Mouse (Mus musculus) limb, embryonic 14.5 days (tissue): Measurements from ENCODE around the gene Cdc40. TPM values are rescaled to one million over a fixed set of nuclear protein-coding genes. Genes with fewer than 3 reads are reported as not detected.

Experiments used
- ATAC-seq: fragments of 200-750 bp; cut with Nextera tagmentation; 2 replicates; pipeline ENCODE4 v1.8.0; 2017; ENCODE audit warnings: low read depth, moderate number of reproducible peaks, moderate TSS enrichment; ENCODE audit not compliant: low FRiP score
- DNase-seq: peaks from one replicate; pipeline ENCODE4 v3.0.0-alpha.2; 2015; ENCODE audit warnings: low spot score
- H3K27ac ChIP-seq: fragments of 300-500 bp; sonication (generic); replicated peaks from 2 replicates; pipeline ENCODE4 v1.5.1; 2014; ENCODE audit warnings: low read depth, mild to moderate bottlenecking, low read length, moderate library complexity, mixed read lengths
- H3K27me3 ChIP-seq: fragments of 300-500 bp; sonication (generic); 2 replicates; pipeline ENCODE4 v1.6.1; 2014; ENCODE audit warnings: low read length, mixed read lengths; ENCODE audit not compliant: control insufficient read depth, insufficient read depth
- H3K36me3 ChIP-seq: fragments of 300-500 bp; sonication (generic); 2 replicates; pipeline ENCODE4 v1.6.1; 2014; ENCODE audit warnings: mild to moderate bottlenecking, low read length, moderate library complexity, mixed read lengths; ENCODE audit not compliant: control insufficient read depth, insufficient read depth
- H3K4me1 ChIP-seq: fragments of 300-500 bp; sonication (generic); 2 replicates; pipeline ENCODE4 v1.6.1; 2014; ENCODE audit warnings: antibody characterized with exemption, low read length, mixed read lengths; ENCODE audit not compliant: control insufficient read depth, insufficient read depth
- H3K4me2 ChIP-seq: fragments of 300-500 bp; sonication (generic); replicated peaks from 2 replicates; pipeline ENCODE4 v1.6.1; 2014; ENCODE audit warnings: low read depth, mild to moderate bottlenecking, low read length, moderate library complexity; ENCODE audit not compliant: severe bottlenecking
- H3K4me3 ChIP-seq: fragments of 300-500 bp; sonication (generic); replicated peaks from 2 replicates; pipeline ENCODE4 v1.5.1; 2014; ENCODE audit warnings: low read length
- H3K9ac ChIP-seq: fragments of 300-500 bp; sonication (generic); 2 replicates; pipeline ENCODE4 v1.6.1; 2014; ENCODE audit warnings: mild to moderate bottlenecking, low read depth, low read length, moderate library complexity; ENCODE audit not compliant: severe bottlenecking
- H3K9me3 ChIP-seq: fragments of 300-500 bp; sonication (generic); 2 replicates; pipeline ENCODE4 v1.6.1; 2016; ENCODE audit warnings: low read length; ENCODE audit not compliant: control insufficient read depth
- POLR2A ChIP-seq: fragments of 200-500 bp; IDR thresholded peaks from 2 replicates; pipeline ENCODE4 v1.8.0; 2012; ENCODE audit warnings: inconsistent platforms, mild to moderate bottlenecking, moderate library complexity, borderline replicate concordance; ENCODE audit not compliant: insufficient read depth, insufficient read length; ENCODE audit errors: extremely low read depth
- WGBS: fragments of 180-500 bp; shearing (Covaris S2); extraction: QIAGEN DNeasy Blood & Tissue Kit; methylation state at CpG from one replicate; pipeline ENCODE4 v1.1.7; 2014; 5-methylcytosine and 5-hydroxymethylcytosine counted together
- polyA plus RNA-seq, 2 experiments: library from polyadenylated mRNA; depleted of rRNA in 1 of 2; stranded (reverse) in 1 of 2; unstranded in 1 of 2; fragments of >200 nt; fragmentation: Nextera tagmentation in 1 of 2; extraction: Ambion mirVana in 1 of 2; gene quantifications; 2 replicates each; pipeline versions ENCODE4 v1.2.1 to v1.2.3; 2012 to 2014

Gene Cdc40
- polyA plus RNA-seq, 2 experiments = 24.0 to 26.7 TPM

DNA sequence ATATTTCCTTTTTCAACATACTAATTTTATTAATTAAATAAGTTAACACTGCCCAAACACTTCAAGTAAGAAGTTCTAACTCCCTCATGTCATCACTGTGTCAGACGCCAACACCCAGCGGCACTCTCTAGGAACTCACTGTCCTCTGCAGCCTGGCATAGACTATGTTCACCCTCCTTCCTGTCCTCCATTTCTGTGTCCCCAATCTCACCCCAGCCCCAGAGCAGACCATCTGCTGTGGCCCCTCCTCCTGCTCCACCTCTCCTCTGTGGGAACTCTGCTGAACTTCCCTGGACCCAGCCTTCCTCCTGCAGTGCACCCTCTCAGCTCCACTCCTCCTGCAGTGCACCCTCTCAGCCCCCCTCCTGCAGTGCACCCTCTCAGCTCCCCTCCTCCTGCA is 15.0 kb downstream of the Cdc40 start:
- 93% methylated on average over 2 of the region's 2 CpGs for WGBS
- H3K27ac ChIP-seq = no peak overlapping the region
- no peak for TF ChIP-seq POLR2A
- H3K27me3 ChIP-seq = no peaks in the 10 kb centered on the region
- H3K9me3 ChIP-seq = no peaks in the 10 kb centered on the region
- H3K4me3 ChIP-seq = no peak overlapping the region
- H3K9ac ChIP-seq = no peak overlapping the region
- H3K4me1 ChIP-seq = no peaks in the 10 kb centered on the region
- ATAC-seq = no peak
- peaks cover 11% of the 10 kb centered on the region for H3K36me3 ChIP-seq
- H3K4me2 ChIP-seq = no peak overlapping the region
- no peak for DNase-seq

GRCm38 (mm10) chr10:40857599-40857998 is 25.5 kb downstream of the Cdc40 start:
- 80% methylated on average over 8 of the region's 8 CpGs for WGBS

GRCm38 (mm10) chr10:40856703-40857102 is 26.4 kb downstream of the Cdc40 start:
- Histone ChIP-seq H3K27ac (no peak overlapping the region), H3K36me3 (peaks cover 2% of the 10 kb centered on the region; the same call in 1 of the 2 replicates), H3K9ac (no peak overlapping the region), H3K4me1 (no peaks in the 10 kb centered on the region), H3K9me3 (no peaks in the 10 kb centered on the region), H3K4me2 (no peak overlapping the region), H3K4me3 (no peak overlapping the region), H3K27me3 (no peaks in the 10 kb centered on the region)
- ATAC-seq (no peak), DNase-seq (no peak)
- WGBS = 92% methylated on average over 7 of the region's 7 CpGs
- no peak for TF ChIP-seq POLR2A

More at GRCm38 (mm10) chr10:40857599-40857998, 25.5 kb downstream of the Cdc40 start:
- Histone ChIP-seq H3K27me3 (no peaks in the 10 kb centered on the region), H3K4me1 (no peaks in the 10 kb centered on the region), H3K9ac (no peak overlapping the region), H3K9me3 (no peaks in the 10 kb centered on the region), H3K27ac (no peak overlapping the region), H3K4me3 (no peak overlapping the region), H3K36me3 (peaks cover 5% of the 10 kb centered on the region), H3K4me2 (no peak overlapping the region)
- TF ChIP-seq POLR2A = no peak
- ATAC-seq = no peak
- DNase-seq = no peak

DNA sequence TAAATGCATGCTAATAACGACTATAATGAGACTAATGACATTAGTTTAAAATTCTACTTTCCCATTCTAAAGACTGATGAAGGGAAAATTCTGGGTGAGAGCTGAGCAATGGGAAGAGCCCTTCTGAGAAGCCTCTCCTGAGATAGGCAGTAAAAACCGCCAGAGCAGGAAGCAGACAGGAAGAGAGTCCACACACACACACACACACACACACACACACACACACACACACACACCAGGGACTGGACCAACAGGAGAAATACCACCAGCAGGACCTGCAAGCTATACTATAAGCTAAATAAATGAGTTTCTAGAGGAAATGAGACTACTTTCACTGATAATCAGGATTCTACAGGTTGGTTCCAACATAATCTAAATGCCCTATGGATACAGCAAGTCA is 27.5 kb downstream of the Cdc40 start:
- Histone ChIP-seq H3K4me3 (no peak overlapping the region), H3K9me3 (no peaks in the 10 kb centered on the region), H3K9ac (no peak overlapping the region), H3K4me1 (no peaks in the 10 kb centered on the region), H3K27ac (no peak overlapping the region), H3K36me3 (peaks cover 2% of the 10 kb centered on the region; the same call in 1 of the 2 replicates), H3K4me2 (no peak overlapping the region), H3K27me3 (no peaks in the 10 kb centered on the region)
- 61% methylated on average over 2 of the region's 2 CpGs for WGBS
- TF ChIP-seq POLR2A = no peak
- DNase-seq (no peak), ATAC-seq (no peak)

DNA sequence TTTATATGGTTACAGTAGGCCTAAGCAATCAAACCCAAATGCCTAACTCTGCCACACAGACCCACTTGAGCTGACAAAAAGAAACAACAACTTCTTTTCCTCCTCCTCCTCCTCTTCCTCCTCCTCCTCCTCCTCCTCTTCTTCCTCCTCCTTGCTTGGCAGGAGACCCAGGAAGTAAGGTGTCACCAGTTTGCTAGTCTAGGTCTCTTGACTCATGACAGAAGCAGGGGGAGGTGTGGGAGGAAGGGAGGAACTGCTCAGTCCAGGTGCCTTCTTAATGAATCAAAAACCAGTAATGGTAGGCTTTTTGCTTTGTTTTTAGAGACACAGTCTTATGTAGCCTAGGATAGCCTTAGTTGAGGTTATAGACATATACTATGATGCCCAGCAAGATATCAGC is 32.0 kb downstream of the Cdc40 start:
- ATAC-seq = no peak
- no peaks in the 10 kb centered on the region for H3K27me3 ChIP-seq

GRCm38 (mm10) chr10:40850644-40851043 is 32.5 kb downstream of the Cdc40 start:
- Histone ChIP-seq H3K27ac (no peak overlapping the region), H3K4me2 (no peak overlapping the region), H3K4me1 (0 out of 2 replicates have a peak, but pooled peaks cover 1% of the 10 kb centered on the region), H3K9me3 (no peaks in the 10 kb centered on the region), H3K4me3 (no peak overlapping the region), H3K27me3 (no peaks in the 10 kb centered on the region), H3K36me3 (peaks cover 29% of the 10 kb centered on the region), H3K9ac (no peak overlapping the region)
- DNase-seq = no peak
- WGBS = 92% methylated on average over 2 of the region's 2 CpGs
- no peak for ATAC-seq
- TF ChIP-seq POLR2A = no peak

More for the DNA sequence above, 32.0 kb downstream of the Cdc40 start:
- no peak for TF ChIP-seq POLR2A
- DNase-seq = no peak
- H3K36me3 ChIP-seq = peaks cover 29% of the 10 kb centered on the region
- no peaks in the 10 kb centered on the region for H3K9me3 ChIP-seq
- H3K27ac ChIP-seq = no peak overlapping the region
- no peaks in the 10 kb centered on the region for H3K4me1 ChIP-seq
- H3K4me2 ChIP-seq = no peak overlapping the region
- no peak overlapping the region for H3K4me3 ChIP-seq
- no peak overlapping the region for H3K9ac ChIP-seq
